Comparison of ENCODE assay signal across 8 mouse cellular contexts in genomic region chrX:12950928-12951660, GRCm38 (mm10).
DNase-seq lines count a peak whose midpoint lies in the region; ATAC-seq lines count a peak whose summit lies in the region.
"Had no signal": no experiment of that assay in that cellular context is flagged by ENCODE, and none has a peak within 500 bp of the region (broad histone marks: within the 10 kb centered on the region; RNA-seq: fewer than 3 reads in every experiment).

No protein-coding gene starts in this region.

- no peak overlapping the region for H3K4me3 ChIP-seq in hindbrain, embryonic 12.5 days
- no peak overlapping the region for H3K4me3 ChIP-seq in midbrain, embryonic 14.5 days (replicated peaks; ENCODE audit: low read depth, low read length)
- H3K4me3 ChIP-seq: embryonic facial prominence, embryonic 15.5 days had no signal

- DNase-seq in ovary, adult 18-20 months (ENCODE audit: low spot score), result peak; percentile 72
- no peak for DNase-seq in ovary, postnatal 10 days (ENCODE audit: low spot score)
- peak; percentile 5 to 11 for DNase-seq in frontal cortex, postnatal 10 days (ENCODE audit: low spot score in 2 of 2)
- peak; percentile 46 to 66 for DNase-seq in kidney, postnatal 4 days
- no peak for DNase-seq in cerebellum, postnatal 4 days (ENCODE audit: low spot score in 2 of 2)
- no peak for DNase-seq in midbrain, embryonic 14.5 days

- ATAC-seq in hindbrain, embryonic 12.5 days (ENCODE audit: low FRiP score), result no peak
- no peak for ATAC-seq in midbrain, embryonic 14.5 days (ENCODE audit: low FRiP score, low TSS enrichment)

- H3K4me1 ChIP-seq in hindbrain, embryonic 12.5 days, result no peaks in the 10 kb centered on the region
- no peaks in the 10 kb centered on the region for H3K4me1 ChIP-seq in midbrain, embryonic 14.5 days (ENCODE audit: control insufficient read depth, insufficient read depth, low read length)
- H3K4me1 ChIP-seq: embryonic facial prominence, embryonic 15.5 days had no signal

- H3K9ac ChIP-seq in hindbrain, embryonic 12.5 days, result no peak overlapping the region
- no peak overlapping the region for H3K9ac ChIP-seq in midbrain, embryonic 14.5 days (replicated peaks; ENCODE audit: low read length)
- H3K9ac ChIP-seq: embryonic facial prominence, embryonic 15.5 days had no signal

- no peaks in the 10 kb centered on the region for H3K36me3 ChIP-seq in hindbrain, embryonic 12.5 days
- no peaks in the 10 kb centered on the region for H3K36me3 ChIP-seq in midbrain, embryonic 14.5 days (ENCODE audit: control insufficient read depth, insufficient read depth, low read length)
- H3K36me3 ChIP-seq: embryonic facial prominence, embryonic 15.5 days had no signal

- no peaks in the 10 kb centered on the region for H3K27me3 ChIP-seq in hindbrain, embryonic 12.5 days
- H3K27me3 ChIP-seq in midbrain, embryonic 14.5 days (ENCODE audit: control insufficient read depth, insufficient read depth, low read length), result no peaks in the 10 kb centered on the region

- H3K4me2 ChIP-seq in hindbrain, embryonic 12.5 days (replicated peaks), result no peak overlapping the region
- H3K4me2 ChIP-seq in midbrain, embryonic 14.5 days (ENCODE audit: low read length), result no peak overlapping the region
- H3K4me2 ChIP-seq: embryonic facial prominence, embryonic 15.5 days had no signal

- 77% methylated on average over 6 of the region's 7 CpGs for WGBS in hindbrain, embryonic 12.5 days
- WGBS in midbrain, embryonic 14.5 days, result 78% methylated on average over 7 of the region's 7 CpGs

- no peaks in the 10 kb centered on the region for H3K9me3 ChIP-seq in hindbrain, embryonic 12.5 days (replicated peaks)
- no peaks in the 10 kb centered on the region for H3K9me3 ChIP-seq in midbrain, embryonic 14.5 days (ENCODE audit: control insufficient read depth, low read length)
- H3K9me3 ChIP-seq: embryonic facial prominence, embryonic 15.5 days had no signal

- no peak overlapping the region for H3K27ac ChIP-seq in hindbrain, embryonic 12.5 days
- no peak overlapping the region for H3K27ac ChIP-seq in midbrain, embryonic 14.5 days (replicated peaks; ENCODE audit: low read depth, low read length)
- H3K27ac ChIP-seq: embryonic facial prominence, embryonic 15.5 days had no signal

Comparison
In these comparisons a context has a peak if more than half of its experiments do, and no peak if none do; other contexts are left out.
1. DNase-seq: peak in ovary, adult 18-20 months (single experiment), frontal cortex, postnatal 10 days (2 of 2) and kidney, postnatal 4 days (2 of 2); none in ovary, postnatal 10 days (single experiment), cerebellum, postnatal 4 days (0 of 2) and midbrain, embryonic 14.5 days (single experiment).